Mouse (Mus musculus) WW6 (cell line): ENCODE measurements around the gene Dkc1.
A peak's percentile ranks its signal among the peaks of the same experiment; 100 is the strongest.
"Not testable (repeated sequence)": the region's sequence is repeated elsewhere in the genome, so short reads cannot be mapped to it uniquely, and the experiment has no call there.

ENCODE experiments used
- DNase-seq: peaks from one replicate; pipeline ENCODE4 v3.0.0-alpha.2; 2013; ENCODE audit warnings: low read depth, low spot score

The Dkc1 gene

GRCm38 (mm10) chrX:75138182-75138581 lies 42.5 kb downstream of the Dkc1 start:
- DNase-seq: no peak

- DNase-seq: not testable (repeated sequence)
These were observed 47.5 kb downstream of the Dkc1 start for GRCm38 (mm10) chrX:75143124-75143555.

GRCm38 (mm10) chrX:75148414-75148813 lies 52.8 kb downstream of the Dkc1 start:
- no peak for DNase-seq

- no peak for DNase-seq
These were observed 54.6 kb downstream of the Dkc1 start for GRCm38 (mm10) chrX:75150304-75150703.

GRCm38 (mm10) chrX:75152249-75152648 lies 56.6 kb downstream of the Dkc1 start:
- no peak for DNase-seq

GRCm38 (mm10) chrX:75155576-75156243 lies 60.1 kb downstream of the Dkc1 start:
- DNase-seq: peak; percentile 22
